Mouse (Mus musculus): ENCODE measurements around the gene Col20a1. TPM values are rescaled to one million over a fixed set of nuclear protein-coding genes. Genes with fewer than 3 reads are reported as not detected.

Col20a1 gene
- total RNA-seq, 2 experiments from 2014 or later, result 1.7 to 4.3 TPM

Other genes starting within 250 kb of the Col20a1 start
- not detected for gene Bhlhe23, start 209.6 kb upstream of the Col20a1 start, total RNA-seq (2021)
- 10 to 100 TPM; 51.7 to 52.4 TPM for gene Ythdf1, start 65.6 kb upstream of the Col20a1 start, total RNA-seq (2021)
- gene Birc7, start 57.5 kb upstream of the Col20a1 start, total RNA-seq (2021), result not detected
- 1 to 10 TPM; 4.6 to 5.8 TPM for gene Nkain4, start 31.8 kb upstream of the Col20a1 start, total RNA-seq (2021)
- 10 to 100 TPM; 42.4 to 58.8 TPM for gene Arfgap1, start 19.3 kb upstream of the Col20a1 start, total RNA-seq (2021)
- 10 to 100 TPM in 1 of 2 experiments, 1 to 10 TPM in 1; 5.1 to 20.0 TPM for gene Chrna4, start 57.0 kb downstream of the Col20a1 start, total RNA-seq (2021)
- 1 to 10 TPM; 3.2 to 4.4 TPM for gene Kcnq2, start 148.8 kb downstream of the Col20a1 start, total RNA-seq (2021)
- 10 to 100 TPM; 33.0 to 40.3 TPM for gene Eef1a2, start 170.5 kb downstream of the Col20a1 start, total RNA-seq (2021)
- gene Ppdpf, start 200.7 kb downstream of the Col20a1 start, total RNA-seq (2021), result 10 to 100 TPM; 76.6 to 81.8 TPM
- gene Ptk6, start 216.3 kb downstream of the Col20a1 start, total RNA-seq (2021), result not detected
- gene Srms, start 226.7 kb downstream of the Col20a1 start, total RNA-seq (2021), result under 1 TPM; 0.53 to 0.66 TPM
- not detected for gene Fndc11, start 233.5 kb downstream of the Col20a1 start, total RNA-seq (2021)